Mouse (Mus musculus): ENCODE results near the gene Spag6. TPM values are rescaled to one million over a fixed set of nuclear protein-coding genes. Genes with fewer than 3 reads are reported as not detected.

Spag6 gene
- total RNA-seq, 2 experiments from 2014 or later, result 0.51 to 0.66 TPM

Other genes starting within 250 kb of the Spag6 start
- gene Commd3, start 21.6 kb upstream of the Spag6 start, total RNA-seq (2021), result 100 to 1,000 TPM; 105 to 112 TPM
- 10 to 100 TPM; 63.8 to 81.4 TPM for gene Bmi1, start 17.0 kb upstream of the Spag6 start, total RNA-seq (2021)